Mouse (Mus musculus) embryonic facial prominence, embryonic 15.5 days (tissue): ENCODE measurements around the gene Olfr1129. TPM values are rescaled to one million over a fixed set of nuclear protein-coding genes. Genes with fewer than 3 reads are reported as not detected.
"Not testable (repeated sequence)": the region's sequence is repeated elsewhere in the genome, so short reads cannot be mapped to it uniquely, and the experiment has no call there.

Source experiments
- ATAC-seq: fragments of 200-750 bp; cut with Nextera tagmentation; 2 replicates; pipeline ENCODE4 v1.8.0; 2017; ENCODE audit warnings: low read depth, moderate TSS enrichment; ENCODE audit not compliant: insufficient number of reproducible peaks, low FRiP score, low TSS enrichment
- H3K27ac ChIP-seq: fragments of 300-500 bp; sonication (generic); replicated peaks from 2 replicates; pipeline ENCODE4 v1.5.1; 2015; ENCODE audit warnings: mild to moderate bottlenecking, inconsistent platforms
- H3K27me3 ChIP-seq: fragments of 300-500 bp; sonication (generic); 2 replicates; pipeline ENCODE4 v1.6.1; 2015; ENCODE audit warnings: inconsistent platforms
- H3K36me3 ChIP-seq: fragments of 300-500 bp; sonication (generic); 2 replicates; pipeline ENCODE4 v1.6.1; 2015; ENCODE audit warnings: mild to moderate bottlenecking, inconsistent platforms
- H3K4me1 ChIP-seq: fragments of 300-500 bp; sonication (generic); 2 replicates; pipeline ENCODE4 v1.6.1; 2015; ENCODE audit warnings: inconsistent platforms
- H3K4me2 ChIP-seq: fragments of 300-500 bp; sonication (generic); replicated peaks from 2 replicates; pipeline ENCODE4 v1.6.1; 2015; ENCODE audit warnings: mild to moderate bottlenecking, inconsistent platforms
- H3K4me3 ChIP-seq: fragments of 300-500 bp; sonication (generic); replicated peaks from 2 replicates; pipeline ENCODE4 v1.5.1; 2015; ENCODE audit warnings: mild to moderate bottlenecking, inconsistent platforms
- H3K9ac ChIP-seq: fragments of 300-500 bp; sonication (generic); 2 replicates; pipeline ENCODE4 v1.6.1; 2015; ENCODE audit warnings: inconsistent platforms
- H3K9me3 ChIP-seq: fragments of 300-500 bp; sonication (generic); replicated peaks from 2 replicates; pipeline ENCODE4 v1.6.1; 2016; ENCODE audit warnings: inconsistent platforms
- WGBS: fragments of 180-500 bp; shearing (Covaris S2); methylation state at CpG from one replicate; pipeline ENCODE4 v1.1.7; 2015; 5-methylcytosine and 5-hydroxymethylcytosine counted together
- polyA plus RNA-seq: library from polyadenylated mRNA; unstranded; fragments of >200 nt; fragmentation: Nextera tagmentation; extraction: Ambion mirVana; gene quantifications from 2 replicates; pipeline ENCODE4 v1.2.1, GENCODE M21; 2015

Gene Olfr1129
- 0.17 TPM in 1 of 2 replicates, not detected in the other for polyA plus RNA-seq

- not testable (repeated sequence) for ATAC-seq, H3K4me1 ChIP-seq
- 67% methylated on average over 1 of the region's 1 CpGs for WGBS
These were observed at the start of gene Olfr1129 for GRCm38 (mm10) chr2:87573602-87574001. Olfr1129 (plus strand) TSS chr2:87573902.

GRCm38 (mm10) chr2:87525899-87526616 lies 47.6 kb upstream of the Olfr1129 start:
- H3K27ac ChIP-seq, H3K9me3 ChIP-seq, H3K9ac ChIP-seq, H3K27me3 ChIP-seq, ATAC-seq, H3K4me1 ChIP-seq, H3K36me3 ChIP-seq: not testable (repeated sequence)
- H3K4me3 ChIP-seq, result peak overlapping the region; percentile 11; the same call in 1 of the 2 replicates
- 37% methylated on average over 39 of the region's 39 CpGs for WGBS
- H3K4me2 ChIP-seq, result peak overlapping the region; percentile 25

More at GRCm38 (mm10) chr2:87573602-87574001, at the start of gene Olfr1129:
- not testable (repeated sequence) for H3K4me2 ChIP-seq, H3K27ac ChIP-seq, H3K27me3 ChIP-seq, H3K4me3 ChIP-seq, H3K36me3 ChIP-seq, H3K9ac ChIP-seq, H3K9me3 ChIP-seq

GRCm38 (mm10) chr2:87531496-87531895 lies 42.2 kb upstream of the Olfr1129 start, which contains the start of gene Olfr153:
Olfr153 (plus strand) TSS chr2:87531796.
- no peaks in the 10 kb centered on the region for H3K27me3 ChIP-seq
- no peak within 1 kb of the TSS for H3K4me2 ChIP-seq
- no peak within 1 kb of the TSS for H3K27ac ChIP-seq
- no peak for ATAC-seq
- no peaks in the 10 kb centered on the region for H3K36me3 ChIP-seq
- no peaks in the 10 kb centered on the region for H3K4me1 ChIP-seq
- no peak within 1 kb of the TSS for H3K9ac ChIP-seq
- no peak within 1 kb of the TSS for H3K4me3 ChIP-seq
- H3K9me3 ChIP-seq, result no peaks in the 10 kb centered on the region

GRCm38 (mm10) chr2:87534826-87535225 lies 38.9 kb upstream of the Olfr1129 start:
- no peak for ATAC-seq
- no peaks in the 10 kb centered on the region for H3K36me3 ChIP-seq
- WGBS, result 48% methylated on average over 2 of the region's 2 CpGs
- H3K9me3 ChIP-seq, result no peaks in the 10 kb centered on the region
- H3K27ac ChIP-seq, result no peak overlapping the region
- no peaks in the 10 kb centered on the region for H3K27me3 ChIP-seq
- no peaks in the 10 kb centered on the region for H3K4me1 ChIP-seq
- no peak overlapping the region for H3K9ac ChIP-seq
- H3K4me2 ChIP-seq, result no peak overlapping the region
- H3K4me3 ChIP-seq, result no peak overlapping the region

- Histone ChIP-seq H3K27me3 (no peaks in the 10 kb centered on the region), H3K36me3 (no peaks in the 10 kb centered on the region), H3K4me1 (no peaks in the 10 kb centered on the region), H3K4me2 (no peak within 1 kb of the TSS), H3K4me3 (no peak within 1 kb of the TSS), H3K9ac (no peak within 1 kb of the TSS), H3K9me3 (no peaks in the 10 kb centered on the region), H3K27ac (no peak within 1 kb of the TSS)
- 83% methylated on average over 1 of the region's 1 CpGs for WGBS
- ATAC-seq, result no peak
These were observed 28.3 kb upstream of the Olfr1129 start, which contains the start of gene Olfr1128 for GRCm38 (mm10) chr2:87545442-87545841. Olfr1128 (minus strand) TSS chr2:87545542.

GRCm38 (mm10) chr2:87605912-87606311 lies 32.2 kb downstream of the Olfr1129 start, which contains the start of gene Olfr1130:
Olfr1130 (plus strand) TSS chr2:87606212.
- not testable (repeated sequence) for H3K27me3 ChIP-seq, H3K4me3 ChIP-seq, H3K27ac ChIP-seq, H3K9ac ChIP-seq, ATAC-seq, H3K36me3 ChIP-seq, H3K4me1 ChIP-seq, H3K4me2 ChIP-seq, H3K9me3 ChIP-seq

- Histone ChIP-seq H3K36me3 (no peaks in the 10 kb centered on the region), H3K4me1 (no peaks in the 10 kb centered on the region), H3K27me3 (no peaks in the 10 kb centered on the region), H3K4me3 (no peak within 1 kb of the TSS), H3K9ac (no peak within 1 kb of the TSS), H3K4me2 (no peak within 1 kb of the TSS), H3K9me3 (no peaks in the 10 kb centered on the region), H3K27ac (no peak within 1 kb of the TSS)
- WGBS, result 69% methylated on average over 3 of the region's 3 CpGs
- no peak for ATAC-seq
These were observed 53.1 kb downstream of the Olfr1129 start, which contains the start of gene Olfr1131 for GRCm38 (mm10) chr2:87626804-87627203. Olfr1131 (plus strand) TSS chr2:87627104.

Other genes with a start within 250 kb of the Olfr1129 start
- gene Olfr1120, start 219.1 kb upstream of the Olfr1129 start, polyA plus RNA-seq, result not detected in 2 replicates
- not detected in 2 replicates for gene Olfr1121, start 204.0 kb upstream of the Olfr1129 start, polyA plus RNA-seq
- 0.09 and 0.16 TPM in 2 replicates for gene Olfr1122, start 188.1 kb upstream of the Olfr1129 start, polyA plus RNA-seq
- gene Olfr1123, start 157.3 kb upstream of the Olfr1129 start, polyA plus RNA-seq, result 0.14 and 0.23 TPM in 2 replicates
- gene Olfr1124, start 143.6 kb upstream of the Olfr1129 start, polyA plus RNA-seq, result 0.07 TPM in 1 of 2 replicates, not detected in the other
- gene Olfr1126, start 119.9 kb upstream of the Olfr1129 start, polyA plus RNA-seq, result not detected in 2 replicates
- gene Pramel7, start 76.8 kb upstream of the Olfr1129 start, polyA plus RNA-seq, result not detected in 2 replicates
- not detected in 2 replicates for gene Pramel6, start 67.3 kb upstream of the Olfr1129 start, polyA plus RNA-seq
- not detected in 2 replicates for gene Olfr153, start 42.1 kb upstream of the Olfr1129 start, polyA plus RNA-seq
- gene Olfr1128, start 28.4 kb upstream of the Olfr1129 start, polyA plus RNA-seq, result not detected in 2 replicates
- gene Olfr1130, start 32.3 kb downstream of the Olfr1129 start, polyA plus RNA-seq, result not detected in 2 replicates
- gene Olfr1131, start 53.2 kb downstream of the Olfr1129 start, polyA plus RNA-seq, result not detected in 2 replicates
- gene Olfr1132, start 63.6 kb downstream of the Olfr1129 start, polyA plus RNA-seq, result not detected in 2 replicates
- gene Olfr1133, start 73.5 kb downstream of the Olfr1129 start, polyA plus RNA-seq, result 0.24 and 0.49 TPM in 2 replicates
- gene Olfr1134, start 84.6 kb downstream of the Olfr1129 start, polyA plus RNA-seq, result not detected in 2 replicates
- gene Olfr1135, start 99.8 kb downstream of the Olfr1129 start, polyA plus RNA-seq, result not detected in 2 replicates
- not detected in 2 replicates for gene Olfr1136, start 120.0 kb downstream of the Olfr1129 start, polyA plus RNA-seq
- gene Olfr1137, start 139.3 kb downstream of the Olfr1129 start, polyA plus RNA-seq, result 0.16 TPM in 1 of 2 replicates, not detected in the other
- not detected in 2 replicates for gene Olfr1138, start 166.1 kb downstream of the Olfr1129 start, polyA plus RNA-seq
- 0.39 TPM in 1 of 2 replicates, not detected in the other for gene Olfr1140, start 169.8 kb downstream of the Olfr1129 start, polyA plus RNA-seq
- not detected in 2 replicates for gene Olfr1141, start 180.1 kb downstream of the Olfr1129 start, polyA plus RNA-seq
- 0.17 TPM in 1 of 2 replicates, not detected in the other for gene Olfr152, start 205.6 kb downstream of the Olfr1129 start, polyA plus RNA-seq
- gene Olfr1143, start 226.7 kb downstream of the Olfr1129 start, polyA plus RNA-seq, result 0.27 TPM in 1 of 2 replicates, not detected in the other
- gene Olfr1145, start 235.9 kb downstream of the Olfr1129 start, polyA plus RNA-seq, result not detected in 2 replicates